Mouse (Mus musculus): ENCODE data around the gene Hpn. TPM values are rescaled to one million over a fixed set of nuclear protein-coding genes. Genes with fewer than 3 reads are reported as not detected.
A peak's percentile ranks its signal among the peaks of the same experiment; 100 is the strongest.

Gene Hpn
- total and polyA plus RNA-seq, 2 experiments from 2014 or later, result 0.48 to 0.61 TPM

GRCm38 (mm10) chr7:31126851-31127724 lies 12.0 kb upstream of the Hpn start, which contains the start of gene Scn1b:
Scn1b (minus strand) TSS chr7:31127003.
- H3K36me3 ChIP-seq (ENCODE audit: insufficient read depth), result peaks cover 36% of the 10 kb centered on the region
- 1% methylated on average over 58 of the region's 60 CpGs for WGBS
- peak within 1 kb of the TSS; percentile 62 for H3K27ac ChIP-seq (ENCODE audit: low read depth, low read length)

GRCm38 (mm10) chr7:31126211-31126751 lies 11.2 kb upstream of the Hpn start:
- H3K4me2 ChIP-seq (ENCODE audit: low read depth), result peak overlapping the region; percentile 90
- peaks cover 28% of the 10 kb centered on the region for H3K36me3 ChIP-seq (ENCODE audit: insufficient read depth)
- H3K27ac ChIP-seq (ENCODE audit: low read depth, low read length), result 0 out of 2 replicates have a peak overlapping the region, but pooled peaks have one; percentile 62
- no peaks in the 10 kb centered on the region for H3K9me3 ChIP-seq (ENCODE audit: low read length)
- peak overlapping the region; percentile 63 for H3K9ac ChIP-seq
- no peaks in the 10 kb centered on the region; the same call in 1 of the 2 replicates for H3K27me3 ChIP-seq (ENCODE audit: insufficient read depth, low read length)
- peak; percentile 41 for DNase-seq
- peak overlapping the region; percentile 65 for H3K4me3 ChIP-seq (ENCODE audit: low read depth, low read length)
- H3K4me1 ChIP-seq (ENCODE audit: insufficient read depth), result no peaks in the 10 kb centered on the region
- WGBS, result 3% methylated on average over 53 of the region's 53 CpGs
- TF ChIP-seq CTCF (IDR thresholded peaks at IDR 0.05; ENCODE audit: low read depth), result no peak
- ATAC-seq, result peak; percentile 32

More at GRCm38 (mm10) chr7:31126851-31127724, 12.0 kb upstream of the Hpn start, which contains the start of gene Scn1b:
- H3K4me1 ChIP-seq (ENCODE audit: insufficient read depth), result no peaks in the 10 kb centered on the region
- DNase-seq (peak; percentile 63), ATAC-seq (peak; percentile 63)
- H3K4me3 ChIP-seq (ENCODE audit: low read depth, low read length), result peak within 1 kb of the TSS; percentile 65
- no peaks in the 10 kb centered on the region for H3K9me3 ChIP-seq (ENCODE audit: low read length)
- H3K4me2 ChIP-seq (ENCODE audit: low read depth), result peak within 1 kb of the TSS; percentile 90
- TF ChIP-seq CTCF (IDR thresholded peaks at IDR 0.05; ENCODE audit: low read depth), result no peak
- peak within 1 kb of the TSS; percentile 63 for H3K9ac ChIP-seq
- H3K27me3 ChIP-seq (ENCODE audit: insufficient read depth, low read length), result no peaks in the 10 kb centered on the region; the same call in 1 of the 2 replicates

GRCm38 (mm10) chr7:31125116-31125515 lies 10.0 kb upstream of the Hpn start:
- no peaks in the 10 kb centered on the region; the same call in 1 of the 2 replicates for H3K27me3 ChIP-seq (ENCODE audit: insufficient read depth, low read length)
- H3K9me3 ChIP-seq (ENCODE audit: low read length), result no peaks in the 10 kb centered on the region
- H3K36me3 ChIP-seq (ENCODE audit: insufficient read depth), result peaks cover 17% of the 10 kb centered on the region
- H3K4me2 ChIP-seq (ENCODE audit: low read depth), result no peak overlapping the region
- no peaks in the 10 kb centered on the region for H3K4me1 ChIP-seq (ENCODE audit: insufficient read depth)
- no peak overlapping the region for H3K27ac ChIP-seq (ENCODE audit: low read depth, low read length)
- DNase-seq (no peak), ATAC-seq (no peak)
- TF ChIP-seq CTCF (IDR thresholded peaks at IDR 0.05; ENCODE audit: low read depth), result no peak
- H3K4me3 ChIP-seq (ENCODE audit: low read depth, low read length), result no peak overlapping the region
- H3K9ac ChIP-seq, result no peak overlapping the region
- 89% methylated on average over 13 of the region's 13 CpGs for WGBS

GRCm38 (mm10) chr7:31124381-31124780 lies 9.3 kb upstream of the Hpn start:
- no peak overlapping the region for H3K9ac ChIP-seq
- H3K36me3 ChIP-seq (ENCODE audit: insufficient read depth), result peaks cover 10% of the 10 kb centered on the region
- no peaks in the 10 kb centered on the region for H3K9me3 ChIP-seq (ENCODE audit: low read length)
- DNase-seq (no peak), ATAC-seq (no peak)
- H3K4me2 ChIP-seq (ENCODE audit: low read depth), result no peak overlapping the region
- no peaks in the 10 kb centered on the region for H3K4me1 ChIP-seq (ENCODE audit: insufficient read depth)
- H3K27ac ChIP-seq (ENCODE audit: low read depth, low read length), result no peak overlapping the region
- 87% methylated on average over 5 of the region's 5 CpGs for WGBS
- no peak overlapping the region for H3K4me3 ChIP-seq (ENCODE audit: low read depth, low read length)
- no peak for TF ChIP-seq CTCF (IDR thresholded peaks at IDR 0.05; ENCODE audit: low read depth)
- H3K27me3 ChIP-seq (ENCODE audit: insufficient read depth, low read length), result no peaks in the 10 kb centered on the region; the same call in 1 of the 2 replicates

GRCm38 (mm10) chr7:31123697-31124096 lies 8.6 kb upstream of the Hpn start:
- DNase-seq (no peak), ATAC-seq (no peak)
- H3K27me3 ChIP-seq (ENCODE audit: insufficient read depth, low read length), result no peaks in the 10 kb centered on the region; the same call in 1 of the 2 replicates
- no peaks in the 10 kb centered on the region for H3K4me1 ChIP-seq (ENCODE audit: insufficient read depth)
- no peak overlapping the region for H3K4me2 ChIP-seq (ENCODE audit: low read depth)
- TF ChIP-seq CTCF (IDR thresholded peaks at IDR 0.05; ENCODE audit: low read depth), result no peak
- no peaks in the 10 kb centered on the region for H3K9me3 ChIP-seq (ENCODE audit: low read length)
- H3K9ac ChIP-seq, result no peak overlapping the region
- H3K4me3 ChIP-seq (ENCODE audit: low read depth, low read length), result no peak overlapping the region
- H3K36me3 ChIP-seq (ENCODE audit: insufficient read depth), result peaks cover 3% of the 10 kb centered on the region
- WGBS, result 76% methylated on average over 3 of the region's 3 CpGs
- H3K27ac ChIP-seq (ENCODE audit: low read depth, low read length), result no peak overlapping the region

- 87% methylated on average over 16 of the region's 16 CpGs for WGBS
- H3K4me1 ChIP-seq (ENCODE audit: insufficient read depth), result no peaks in the 10 kb centered on the region
- H3K9ac ChIP-seq, result no peak overlapping the region
- H3K27me3 ChIP-seq (ENCODE audit: insufficient read depth, low read length), result no peaks in the 10 kb centered on the region; the same call in 1 of the 2 replicates
- no peak overlapping the region for H3K4me3 ChIP-seq (ENCODE audit: low read depth, low read length)
- TF ChIP-seq CTCF (IDR thresholded peaks at IDR 0.05; ENCODE audit: low read depth), result no peak
- H3K27ac ChIP-seq (ENCODE audit: low read depth, low read length), result no peak overlapping the region
- no peaks in the 10 kb centered on the region for H3K9me3 ChIP-seq (ENCODE audit: low read length)
- DNase-seq, result no peak
- no peaks in the 10 kb centered on the region for H3K36me3 ChIP-seq (ENCODE audit: insufficient read depth)
- no peak for ATAC-seq
- H3K4me2 ChIP-seq (ENCODE audit: low read depth), result no peak overlapping the region
These were observed 7.8 kb upstream of the Hpn start for GRCm38 (mm10) chr7:31122641-31123631.
